Mouse (Mus musculus) erythroid progenitor cell, adult 5-6 weeks (primary cell): ENCODE data around the gene Sec61b. TPM values are rescaled to one million over a fixed set of nuclear protein-coding genes. Genes with fewer than 3 reads are reported as not detected.
A peak's percentile ranks its signal among the peaks of the same experiment; 100 is the strongest.

Source experiments
- ATAC-seq: replicated peaks from 2 replicates; pipeline ENCODE4 v1.8.0; 2016; ENCODE audit warnings: moderate number of reproducible peaks, mild to moderate bottlenecking, moderate TSS enrichment, inconsistent platforms; ENCODE audit not compliant: poor library complexity, low FRiP score, severe bottlenecking
- total RNA-seq, 2 experiments: library from RNA; stranded (forward) in 1 of 2; stranded (reverse) in 1 of 2; fragments of 150-400 nt in 1 of 2; fragments of 186-747, 209-891 nt in 1 of 2; gene quantifications; 2 replicates each; pipeline versions ENCODE4 v1.2.3 to v1.2.4; 2015 to 2017; ENCODE audit warnings: low replicate concordance in 2 of 2

Gene Sec61b
- total RNA-seq (2015; ENCODE audit: low replicate concordance) (85.5 and 110 TPM in 2 replicates), total RNA-seq (2017; ENCODE audit: low replicate concordance) (58.2 and 71.0 TPM in 2 replicates)

DNA sequence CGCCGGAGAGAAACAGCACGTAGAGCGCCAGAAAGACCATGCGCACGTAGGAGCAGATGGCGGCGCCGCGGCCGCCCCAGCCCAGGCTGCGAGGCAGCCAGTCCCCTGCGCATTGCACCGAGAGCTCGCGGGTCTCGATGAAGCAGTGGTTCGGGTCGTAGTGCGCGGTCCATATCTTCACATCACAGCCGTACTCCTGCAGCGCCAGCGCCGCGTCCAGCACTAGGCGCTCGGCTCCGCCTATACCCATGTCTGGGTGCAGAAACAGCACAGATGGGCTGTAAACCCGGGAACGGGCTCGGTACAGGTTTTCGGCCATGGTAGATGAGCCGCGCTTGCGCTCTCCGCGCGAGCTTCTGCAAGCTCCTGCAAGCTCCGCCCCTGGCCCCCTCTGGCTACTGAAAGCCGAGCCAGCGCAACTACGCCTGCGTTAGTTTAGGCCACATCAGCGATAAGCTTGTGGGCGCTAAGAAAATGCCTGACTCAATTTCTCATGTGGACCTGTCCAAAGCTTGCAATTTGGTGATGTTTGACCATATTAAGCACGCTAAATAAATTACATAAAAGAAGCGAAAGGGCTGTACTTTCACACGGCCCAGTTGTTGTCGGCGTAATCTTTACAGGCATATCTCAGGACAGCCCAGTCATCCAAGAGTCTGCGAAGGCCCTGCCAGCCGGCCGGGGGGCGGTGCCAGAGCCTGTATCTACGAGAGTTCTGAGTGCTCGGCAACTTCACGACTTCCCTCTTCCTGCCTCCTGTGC is at the start of gene Sec61b, which contains the start of gene Alg2:
TSS of gene Sec61b (plus strand) at position 691 of the 762 bp plus-strand sequence.
TSS of gene Alg2 (minus strand) at position 366 of the 762 bp plus-strand sequence.
- ATAC-seq = peak; percentile 96

DNA sequence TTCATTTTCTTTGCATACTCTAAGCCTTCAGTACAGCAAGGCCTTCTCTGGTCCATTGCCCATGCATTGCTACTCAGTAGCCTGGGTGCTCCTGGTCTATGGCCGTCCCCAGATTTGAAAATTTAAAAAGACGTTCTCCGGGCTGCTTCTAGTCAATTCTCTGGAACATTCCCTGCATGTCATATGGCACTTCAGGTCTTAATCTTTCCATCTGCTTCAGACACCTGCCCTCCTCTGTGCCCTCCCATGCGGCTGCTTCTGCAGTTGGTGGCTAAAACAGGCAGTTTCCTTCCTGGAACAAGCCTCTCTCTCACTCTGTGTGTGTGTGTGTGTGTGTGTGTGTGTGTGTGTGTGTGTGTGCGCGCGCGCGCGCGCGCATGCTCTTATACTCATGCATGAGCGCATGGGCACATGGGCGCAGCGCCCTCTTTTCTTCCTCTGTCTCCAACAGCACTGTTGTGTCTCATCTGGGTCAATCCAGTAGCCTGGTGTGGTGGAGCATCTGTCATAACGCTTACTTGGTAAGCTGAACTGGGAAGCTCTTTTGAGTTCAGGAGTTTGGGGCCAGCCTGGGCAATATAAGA is 49.1 kb upstream of the Sec61b start:
- no peak for ATAC-seq

DNA sequence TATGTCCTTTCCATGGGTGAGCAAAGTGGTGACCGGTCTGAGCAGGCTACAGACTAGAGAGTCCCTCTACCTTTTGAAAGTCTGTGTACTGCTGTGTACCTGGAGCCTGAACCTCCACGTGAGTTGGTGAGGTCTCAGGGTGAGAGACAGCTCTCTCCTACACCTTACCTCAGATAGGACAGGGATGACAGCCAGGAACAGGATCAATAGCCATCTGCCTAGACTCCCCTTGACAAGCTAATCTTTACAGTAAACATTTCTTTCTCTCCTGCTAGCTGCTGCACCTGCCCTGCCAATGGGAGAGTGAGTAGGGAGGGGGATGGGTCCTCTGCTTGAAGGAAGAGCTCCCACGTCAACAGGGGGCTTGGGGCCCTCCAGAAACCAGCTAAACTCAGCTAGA is 46.9 kb upstream of the Sec61b start:
- ATAC-seq = no peak

DNA sequence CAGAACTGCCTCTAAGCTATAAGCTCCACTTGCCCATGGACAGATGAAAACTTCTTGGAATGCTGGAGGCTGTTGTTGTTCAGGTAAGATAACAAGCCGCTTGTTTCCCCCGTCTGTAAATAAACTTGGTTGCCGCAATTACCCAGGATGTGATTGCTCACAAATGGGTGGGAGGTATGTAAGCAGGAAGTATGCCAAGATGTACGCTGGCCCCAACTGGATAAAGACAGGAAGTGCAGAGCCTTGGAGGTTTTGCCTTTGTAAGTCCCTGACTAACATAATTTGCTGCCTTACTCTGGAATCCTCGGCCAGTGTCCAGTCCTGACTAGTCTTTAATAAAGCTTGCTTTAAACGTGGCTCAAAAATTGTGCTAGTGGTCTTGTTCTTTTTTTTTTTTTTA is 43.9 kb upstream of the Sec61b start:
- no peak for ATAC-seq

DNA sequence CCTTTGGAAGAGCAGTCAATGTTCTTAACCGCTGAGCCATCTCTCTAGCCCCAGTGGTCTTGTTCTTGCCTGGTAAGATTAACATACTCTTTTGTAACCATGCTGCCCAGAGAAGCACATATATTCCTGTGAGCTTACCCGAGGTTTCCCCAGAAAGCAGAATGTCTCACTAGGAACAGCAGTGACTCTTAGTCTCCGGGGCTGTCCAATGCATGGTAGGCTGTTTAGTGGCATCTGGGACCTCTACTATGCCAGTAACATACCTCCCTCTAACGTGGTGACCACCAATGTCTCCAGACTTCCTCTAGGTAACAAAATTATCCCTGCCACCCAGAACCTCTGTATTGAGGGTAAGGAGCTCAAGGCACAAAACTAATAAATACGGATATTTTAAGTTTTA is 43.4 kb upstream of the Sec61b start:
- no peak for ATAC-seq

DNA sequence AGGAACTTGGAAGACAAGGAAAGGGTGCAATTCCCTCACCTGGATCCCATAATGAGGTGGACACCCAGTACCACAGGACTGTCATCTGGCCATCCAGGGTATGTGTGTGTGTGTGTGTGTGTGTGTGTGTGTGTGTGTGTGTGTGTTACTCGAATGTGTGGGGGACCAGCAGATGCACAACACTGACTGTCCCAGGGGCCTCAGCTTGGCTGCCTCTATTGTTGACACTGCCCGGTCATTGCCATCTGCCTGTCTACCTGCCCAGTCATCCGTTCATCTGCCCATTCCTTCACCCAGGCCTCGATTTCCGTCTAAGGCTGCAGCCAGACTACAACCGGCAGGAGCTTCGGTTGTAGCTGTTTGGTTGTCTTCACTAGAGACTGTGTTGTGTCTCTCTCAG is 41.7 kb upstream of the Sec61b start:
- no peak for ATAC-seq

DNA sequence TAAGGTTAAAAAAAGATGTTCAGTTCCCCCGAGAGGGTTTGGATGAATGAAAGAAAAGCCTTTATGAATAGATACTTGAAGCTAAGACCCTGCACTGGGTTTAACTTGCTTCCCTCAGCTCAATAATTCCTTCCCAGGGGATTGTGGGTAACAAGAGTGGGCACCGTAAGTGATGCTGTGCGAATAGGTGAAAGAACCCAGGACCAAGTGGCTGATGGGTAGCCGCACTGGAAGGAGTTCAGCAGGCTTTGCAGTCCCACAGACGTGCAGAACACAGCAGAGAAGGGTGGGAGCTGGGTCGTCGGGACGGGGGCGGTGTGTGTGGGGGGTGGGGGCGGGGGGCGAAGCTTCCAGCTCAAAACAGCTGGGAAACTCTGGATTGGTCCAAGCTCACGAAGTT is 39.3 kb upstream of the Sec61b start:
- no peak for ATAC-seq

DNA sequence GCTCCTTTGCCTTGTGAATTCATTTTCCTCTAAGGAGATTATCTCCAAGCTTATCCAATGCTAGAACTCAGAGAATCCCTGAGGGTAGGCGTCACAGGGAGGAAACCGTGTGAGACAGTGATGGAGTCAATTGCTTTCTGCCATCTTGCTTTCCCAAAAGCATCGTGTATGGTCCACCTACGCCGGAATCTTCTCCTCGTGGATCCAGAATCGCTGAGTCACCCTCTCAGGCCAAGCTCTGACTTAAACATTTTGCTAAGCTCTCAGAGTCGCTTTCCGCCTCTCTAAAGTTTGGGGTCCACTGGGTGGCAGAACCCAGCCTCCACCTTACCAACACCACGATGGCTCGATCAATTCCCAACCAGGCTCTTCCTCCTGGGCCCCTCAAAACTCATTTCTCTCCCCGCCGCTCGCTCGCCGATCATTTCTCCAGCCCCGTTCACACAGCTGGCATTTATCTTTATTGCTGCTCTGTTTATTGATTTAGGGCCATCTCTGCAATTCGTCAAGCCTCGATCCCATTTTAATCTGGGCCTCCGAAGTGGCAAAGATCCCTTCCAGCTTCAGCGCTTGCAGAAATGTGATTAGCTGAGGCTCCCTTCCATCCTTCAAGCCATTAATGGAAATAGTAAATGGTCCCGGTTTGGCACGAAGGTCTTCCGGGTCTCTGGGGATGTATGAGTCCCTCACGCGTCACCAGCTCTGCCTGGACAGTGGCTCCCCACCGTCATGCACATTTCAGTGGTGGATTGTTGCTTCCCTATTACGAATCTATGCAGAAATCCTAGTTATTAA is 38.7 kb upstream of the Sec61b start:
- no peak for ATAC-seq

DNA sequence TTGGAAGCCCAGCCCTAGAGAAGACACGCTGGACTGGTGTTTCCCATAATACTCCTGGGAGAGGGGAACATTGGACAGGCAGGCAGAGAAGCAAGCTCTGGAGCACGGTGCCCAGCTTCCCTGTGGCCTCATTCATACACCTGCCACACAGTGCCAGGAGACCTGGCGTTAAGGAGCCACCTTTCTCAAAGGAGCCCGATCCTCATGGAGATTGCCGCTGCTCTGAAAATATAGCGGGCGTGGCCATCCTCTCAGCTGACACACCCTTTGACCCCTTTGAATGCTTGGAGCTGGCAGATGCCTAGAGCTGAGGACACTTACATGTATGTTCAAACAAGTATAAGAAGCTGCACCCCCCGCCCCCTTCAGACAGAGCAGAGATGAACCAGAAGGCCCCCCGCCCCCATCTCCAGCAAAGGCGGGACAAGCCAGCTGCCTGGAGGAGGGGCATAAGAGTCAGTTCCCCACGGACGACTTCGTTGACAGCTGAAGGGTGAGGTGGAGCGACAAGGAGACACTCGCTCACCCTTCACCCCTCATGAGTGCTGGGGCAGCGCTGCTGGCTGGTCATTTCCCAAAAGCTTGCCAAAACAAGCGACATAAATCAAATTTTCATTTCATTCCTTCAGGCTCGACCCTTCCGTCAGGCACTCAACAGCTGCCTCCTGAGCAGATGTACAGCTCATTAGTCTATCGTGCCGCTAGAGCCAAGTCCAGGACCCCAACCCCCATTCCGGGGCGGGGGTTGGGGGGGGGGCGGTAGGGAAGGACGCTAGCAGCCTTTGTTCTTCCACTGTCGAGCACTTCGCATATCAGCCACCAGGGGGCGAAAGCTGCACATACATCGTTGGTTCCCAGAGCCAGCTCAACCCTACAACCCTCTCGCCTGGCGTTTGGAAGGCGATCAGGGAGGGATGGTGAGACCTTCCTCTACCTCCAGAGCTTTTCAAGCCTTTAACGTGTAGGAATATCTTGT is 36.8 kb upstream of the Sec61b start:
- peak; percentile 66 for ATAC-seq

DNA sequence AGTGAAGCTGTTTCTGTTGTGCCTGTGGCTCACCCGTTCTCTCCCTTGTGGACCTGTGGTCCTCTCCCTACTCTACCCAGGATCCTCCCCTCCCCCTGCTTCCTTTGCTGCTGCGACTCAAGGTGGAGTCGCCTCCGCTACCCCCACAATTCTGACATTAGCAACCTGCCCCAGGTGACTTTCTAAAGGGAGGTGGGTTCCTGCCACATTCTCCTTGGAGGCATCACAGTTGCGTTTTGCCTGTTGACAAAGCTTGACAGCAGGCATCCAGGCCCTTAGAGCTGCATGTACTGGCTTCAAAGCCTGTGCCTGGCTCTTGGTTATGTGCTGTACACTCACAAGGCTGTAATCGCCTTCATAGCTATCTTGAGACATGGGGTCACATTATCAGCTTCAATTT is 35.5 kb upstream of the Sec61b start:
- no peak for ATAC-seq

DNA sequence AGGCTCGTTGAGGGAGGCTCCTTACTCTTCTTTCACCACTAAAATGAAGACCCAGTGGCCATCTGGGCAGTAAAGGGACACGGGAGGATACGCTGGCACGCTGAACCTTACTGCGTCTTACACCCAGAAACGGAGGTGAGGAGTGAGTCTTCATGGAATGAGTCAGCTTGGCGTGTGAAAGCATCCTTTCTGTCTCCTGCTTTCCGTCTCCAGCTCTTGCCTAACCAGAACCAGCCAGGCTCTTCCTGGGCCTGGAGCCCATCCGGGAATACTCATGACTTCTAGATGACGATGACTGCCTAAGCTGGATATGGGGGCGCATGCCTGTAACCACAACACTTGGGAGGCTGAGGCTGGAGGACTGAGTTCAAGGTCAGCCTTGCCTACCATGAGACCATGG is 33.5 kb upstream of the Sec61b start:
- no peak for ATAC-seq

DNA sequence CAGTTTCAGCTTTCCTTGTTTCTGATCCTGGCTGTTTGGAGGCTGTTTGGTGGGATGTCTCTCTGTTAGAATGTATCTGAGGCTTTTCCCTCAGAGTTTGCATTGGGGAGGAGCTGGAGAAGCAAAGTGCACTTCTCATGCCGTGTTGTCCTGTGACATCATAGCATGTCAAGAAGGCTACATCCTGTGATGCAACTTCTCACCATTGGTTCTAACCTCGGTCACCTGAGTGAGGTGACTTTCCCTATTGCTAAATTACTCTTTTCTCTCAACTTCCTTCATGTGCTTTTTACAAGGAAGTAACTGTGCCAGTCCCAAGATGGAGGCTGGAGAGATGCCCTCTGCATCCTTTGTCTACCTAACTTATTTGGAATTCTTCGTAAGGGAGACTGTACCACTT is 25.9 kb upstream of the Sec61b start:
- ATAC-seq = no peak

DNA sequence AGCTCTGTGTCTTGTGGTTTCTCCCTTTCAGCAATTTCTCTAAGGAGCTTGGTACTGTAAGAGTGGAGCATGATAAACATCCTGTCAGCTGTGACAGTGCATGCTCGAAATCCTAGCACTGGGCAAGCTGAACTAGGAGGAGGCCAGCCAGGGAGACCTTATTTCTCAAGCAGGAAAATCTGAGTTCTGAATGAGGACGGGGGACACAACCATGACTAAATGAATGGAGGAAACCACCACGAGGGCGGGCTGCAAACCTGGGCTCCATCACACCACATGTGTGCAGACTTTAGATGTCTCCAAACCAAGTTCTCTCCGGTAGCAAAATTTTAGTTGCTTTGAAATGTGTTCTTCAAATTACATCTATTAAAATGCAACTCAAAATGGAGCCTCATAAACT is 25.3 kb upstream of the Sec61b start:
- no peak for ATAC-seq

DNA sequence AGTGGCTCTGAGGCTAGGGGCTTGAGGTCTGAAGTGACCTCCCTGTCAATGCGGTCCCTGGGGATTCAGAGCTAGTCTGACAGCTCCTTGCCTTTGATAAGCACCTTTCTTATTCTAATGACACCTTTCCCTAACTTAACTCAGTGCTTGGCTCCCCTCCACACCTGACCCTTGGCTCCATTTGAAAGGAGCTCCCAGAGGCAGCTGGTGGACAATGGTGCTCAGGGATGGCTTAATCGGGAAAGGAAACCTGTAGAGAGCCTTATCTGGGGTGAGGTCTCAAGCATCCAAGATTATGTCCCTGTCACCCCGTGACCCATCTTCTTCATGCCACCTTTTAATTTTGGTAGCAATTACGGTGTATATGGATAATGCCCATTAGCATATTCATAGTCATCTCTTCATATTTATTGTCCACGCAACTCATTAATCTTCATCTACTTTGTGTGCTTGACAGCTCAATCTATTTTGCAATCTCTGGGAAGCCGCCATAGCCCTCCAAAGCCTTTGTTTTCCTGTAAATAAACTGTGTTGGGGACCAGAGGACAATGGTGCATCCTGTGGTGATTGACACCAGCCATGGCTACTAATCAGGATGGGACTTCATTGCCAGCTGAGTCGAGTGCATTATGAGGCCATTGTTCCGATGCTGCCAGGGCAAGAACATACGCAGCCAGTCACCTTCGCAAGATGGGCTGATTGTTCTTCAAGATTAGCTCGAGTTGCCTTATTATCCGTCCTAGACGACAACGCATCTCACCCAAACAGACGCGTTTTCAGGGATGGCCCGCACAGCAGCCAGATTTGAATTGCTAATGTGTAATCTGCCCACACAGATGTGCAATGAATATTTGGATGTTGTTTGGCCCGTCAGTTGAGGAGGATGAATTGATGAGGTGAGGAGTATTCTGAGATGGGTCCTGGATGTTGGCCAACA is 24.6 kb upstream of the Sec61b start:
- no peak for ATAC-seq

DNA sequence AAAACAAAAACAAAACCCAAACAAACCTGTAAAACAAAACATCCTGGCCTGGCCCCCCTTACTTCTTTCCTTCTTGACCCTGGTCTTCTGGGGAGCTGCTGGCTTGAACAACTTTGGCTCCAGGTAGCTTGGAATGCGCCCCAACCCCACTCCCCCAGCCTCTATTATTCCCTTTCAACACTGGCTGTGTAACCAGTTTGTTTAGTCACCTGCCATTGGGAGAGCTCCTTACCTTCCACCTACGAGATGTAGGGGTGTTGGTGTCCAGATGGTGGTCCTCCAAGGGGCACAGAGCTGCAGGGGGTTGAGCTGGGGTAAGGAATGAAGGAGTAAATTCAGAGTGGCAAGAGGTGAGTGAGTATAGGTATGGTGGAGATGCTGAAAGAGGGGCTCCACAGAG is 7.3 kb upstream of the Sec61b start:
- ATAC-seq = no peak

DNA sequence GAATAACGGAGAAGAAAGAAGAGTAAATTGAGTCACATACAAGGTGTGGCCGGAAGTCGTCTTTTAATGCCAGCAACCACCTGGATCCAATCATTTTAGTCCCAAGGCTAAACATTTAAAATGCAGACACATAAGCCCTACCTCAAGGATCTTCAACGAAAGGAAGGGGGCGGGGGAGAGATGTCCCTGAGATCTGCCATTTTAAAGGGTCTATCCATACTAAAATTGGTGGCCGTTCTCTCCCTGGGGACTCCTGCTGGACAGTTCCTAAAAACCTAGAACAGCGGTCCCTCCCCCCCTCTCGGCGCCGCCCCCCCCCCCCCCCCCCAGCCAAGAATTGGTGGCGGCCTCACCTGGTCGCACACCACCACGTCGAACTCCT is 881 bp upstream of the Sec61b start:
- ATAC-seq = no peak

DNA sequence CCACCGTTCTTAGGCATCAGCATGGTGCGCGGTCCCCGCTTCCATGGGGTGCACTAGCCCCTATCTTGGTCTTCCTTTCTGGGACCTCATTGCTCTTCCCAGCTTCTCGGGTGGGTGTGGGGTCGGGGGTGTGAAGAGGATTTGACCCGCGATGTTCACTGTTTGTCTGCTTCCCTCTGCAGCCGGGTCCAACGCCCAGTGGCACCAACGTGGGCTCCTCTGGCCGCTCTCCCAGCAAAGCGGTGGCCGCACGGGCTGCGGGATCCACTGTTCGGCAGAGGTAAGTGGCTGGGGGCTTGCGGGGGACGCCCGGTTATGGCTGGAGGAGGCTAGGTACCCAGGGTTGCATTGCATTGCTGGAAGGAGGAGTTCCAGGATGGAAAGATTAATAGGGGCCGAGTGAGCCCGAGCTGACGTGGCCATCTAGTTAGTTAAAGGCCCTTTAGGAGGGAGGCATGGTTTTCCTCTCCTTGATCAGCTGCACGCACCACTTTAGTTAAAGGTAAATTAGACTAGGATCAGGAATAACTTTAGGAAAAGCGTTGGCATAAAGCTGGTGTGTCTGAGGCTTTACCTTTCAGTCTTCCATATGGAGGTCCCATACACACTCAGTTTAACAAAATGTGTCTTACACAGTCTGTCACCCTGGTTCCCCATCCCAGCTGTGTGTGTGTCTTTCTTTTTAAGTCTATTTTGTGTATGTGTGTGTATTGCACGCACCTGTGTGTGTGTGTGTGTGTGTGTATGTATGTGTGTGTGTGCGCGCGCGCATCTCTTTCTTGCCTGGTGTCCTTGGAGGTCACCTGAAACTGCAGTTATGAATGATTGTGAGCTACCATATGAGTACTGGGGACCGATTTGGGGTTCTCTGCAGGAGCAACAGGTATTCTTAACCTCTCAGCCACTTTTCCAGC is 529 bp downstream of the Sec61b start:
- ATAC-seq = peak; percentile 44

DNA sequence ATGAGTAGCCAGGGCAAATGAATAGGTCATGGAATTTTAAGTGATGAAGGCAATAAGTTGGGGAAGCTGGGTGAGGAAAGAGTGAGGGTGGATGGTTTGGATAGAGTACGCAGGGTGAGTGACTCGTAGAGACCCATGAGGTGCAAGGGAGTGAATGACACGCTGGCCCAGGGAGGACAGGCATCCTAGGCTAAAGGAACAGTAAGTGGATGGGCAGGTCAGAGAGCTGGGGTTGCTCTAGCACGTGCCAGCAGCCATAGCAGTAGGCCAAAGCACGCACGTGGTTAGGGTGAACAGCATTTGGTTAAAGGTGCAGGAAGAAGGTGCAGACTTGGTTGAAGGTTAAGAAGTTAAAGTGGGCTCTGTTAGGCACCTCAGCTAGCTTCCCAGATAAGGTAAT is 3.1 kb downstream of the Sec61b start:
- ATAC-seq = no peak
